Mouse (Mus musculus): ENCODE results near the gene Lbhd2. TPM values are rescaled to one million over a fixed set of nuclear protein-coding genes. Genes with fewer than 3 reads are reported as not detected.

Lbhd2 gene
- polyA plus RNA-seq, 1 experiment from 2014 or later, result 4.4 TPM

- Histone ChIP-seq H3K9me3 (no peaks in the 10 kb centered on the region), H3K4me1 (replicated peaks) (peaks cover 28% of the 10 kb centered on the region), H3K4me2 (no peak overlapping the region), H3K9ac (replicated peaks) (no peak overlapping the region), H3K4me3 (replicated peaks) (no peak overlapping the region), H3K36me3 (no peaks in the 10 kb centered on the region), H3K27ac (no peak overlapping the region), H3K27me3 (peaks cover 98% of the 10 kb centered on the region)
- WGBS, result 13% methylated on average over 9 of the region's 9 CpGs
- ATAC-seq (ENCODE audit: insufficient number of reproducible peaks, insufficient read depth, low FRiP score, low TSS enrichment, low read depth), result no peak
Measured at GRCm38 (mm10) chr12:111424547-111424946, 17.9 kb downstream of the Lbhd2 start.

- Histone ChIP-seq H3K9ac (replicated peaks) (no peak overlapping the region), H3K4me1 (replicated peaks) (peaks cover 35% of the 10 kb centered on the region), H3K27ac (no peak overlapping the region), H3K4me3 (replicated peaks) (no peak overlapping the region), H3K27me3 (peaks cover 98% of the 10 kb centered on the region), H3K36me3 (no peaks in the 10 kb centered on the region), H3K9me3 (no peaks in the 10 kb centered on the region), H3K4me2 (0 out of 2 replicates have a peak overlapping the region, but pooled peaks have one; percentile 27)
- ATAC-seq (ENCODE audit: insufficient number of reproducible peaks, insufficient read depth, low FRiP score, low TSS enrichment, low read depth), result no peak
- WGBS, result 5% methylated on average over 15 of the region's 15 CpGs
Measured at GRCm38 (mm10) chr12:111425258-111425657, 18.6 kb downstream of the Lbhd2 start.

GRCm38 (mm10) chr12:111425789-111426460 lies 19.3 kb downstream of the Lbhd2 start:
- Histone ChIP-seq H3K9me3 (no peaks in the 10 kb centered on the region), H3K4me2 (no peak overlapping the region), H3K9ac (replicated peaks) (no peak overlapping the region), H3K27ac (no peak overlapping the region), H3K4me3 (replicated peaks) (no peak overlapping the region), H3K27me3 (peaks cover 99% of the 10 kb centered on the region), H3K4me1 (replicated peaks) (peaks cover 41% of the 10 kb centered on the region), H3K36me3 (no peaks in the 10 kb centered on the region)
- 20% methylated on average over 29 of the region's 29 CpGs for WGBS
- peak; percentile 22; the same call in 1 of the 2 replicates for ATAC-seq (ENCODE audit: insufficient number of reproducible peaks, insufficient read depth, low FRiP score, low TSS enrichment, low read depth)

- ATAC-seq (ENCODE audit: insufficient number of reproducible peaks, insufficient read depth, low FRiP score, low TSS enrichment, low read depth), result no peak
- Histone ChIP-seq H3K36me3 (no peaks in the 10 kb centered on the region), H3K4me1 (replicated peaks) (peaks cover 44% of the 10 kb centered on the region)
Measured at GRCm38 (mm10) chr12:111427438-111428113, 21.0 kb downstream of the Lbhd2 start.

GRCm38 (mm10) chr12:111428364-111428763 lies 21.8 kb downstream of the Lbhd2 start:
- peaks cover 99% of the 10 kb centered on the region for H3K27me3 ChIP-seq
- no peaks in the 10 kb centered on the region for H3K36me3 ChIP-seq
- peaks cover 44% of the 10 kb centered on the region for H3K4me1 ChIP-seq (replicated peaks)
- ATAC-seq (ENCODE audit: insufficient number of reproducible peaks, insufficient read depth, low FRiP score, low TSS enrichment, low read depth), result no peak
- no peak overlapping the region for H3K27ac ChIP-seq
- no peaks in the 10 kb centered on the region for H3K9me3 ChIP-seq
- H3K4me3 ChIP-seq (replicated peaks), result peak overlapping the region; percentile 40; the same call in 1 of the 2 replicates
- H3K9ac ChIP-seq (replicated peaks), result no peak overlapping the region
- WGBS, result 19% methylated on average over 8 of the region's 8 CpGs
- peak overlapping the region; percentile 69 for H3K4me2 ChIP-seq

More at GRCm38 (mm10) chr12:111427438-111428113, 21.0 kb downstream of the Lbhd2 start:
- WGBS, result 44% methylated on average over 12 of the region's 12 CpGs
- Histone ChIP-seq H3K4me3 (replicated peaks) (no peak overlapping the region), H3K9me3 (no peaks in the 10 kb centered on the region), H3K9ac (replicated peaks) (no peak overlapping the region), H3K27me3 (peaks cover 99% of the 10 kb centered on the region), H3K4me2 (no peak overlapping the region), H3K27ac (no peak overlapping the region)

- H3K27me3 ChIP-seq, result peaks cover 98% of the 10 kb centered on the region
- peak overlapping the region; percentile 40 for H3K4me3 ChIP-seq (replicated peaks)
- 0 out of 2 replicates have a peak overlapping the region, but pooled peaks have one; percentile 45 for H3K27ac ChIP-seq
- 1% methylated on average over 40 of the region's 40 CpGs for WGBS
- H3K9ac ChIP-seq (replicated peaks), result peak overlapping the region; percentile 48
- ATAC-seq (ENCODE audit: insufficient number of reproducible peaks, insufficient read depth, low FRiP score, low TSS enrichment, low read depth), result no peak
- H3K4me2 ChIP-seq, result peak overlapping the region; percentile 69
- no peaks in the 10 kb centered on the region for H3K36me3 ChIP-seq
- no peaks in the 10 kb centered on the region for H3K9me3 ChIP-seq
- H3K4me1 ChIP-seq (replicated peaks), result peaks cover 42% of the 10 kb centered on the region
Measured at GRCm38 (mm10) chr12:111428961-111429911, 22.6 kb downstream of the Lbhd2 start.

- peaks cover 98% of the 10 kb centered on the region for H3K27me3 ChIP-seq
- H3K4me1 ChIP-seq (replicated peaks), result peaks cover 46% of the 10 kb centered on the region
- no peak overlapping the region for H3K27ac ChIP-seq
- H3K36me3 ChIP-seq, result no peaks in the 10 kb centered on the region
- peak overlapping the region; percentile 69 for H3K4me2 ChIP-seq
- H3K9ac ChIP-seq (replicated peaks), result 0 out of 2 replicates have a peak overlapping the region, but pooled peaks have one; percentile 18
- WGBS, result 9% methylated on average over 27 of the region's 27 CpGs
- H3K9me3 ChIP-seq, result no peaks in the 10 kb centered on the region
- ATAC-seq (ENCODE audit: insufficient number of reproducible peaks, insufficient read depth, low FRiP score, low TSS enrichment, low read depth), result no peak
- H3K4me3 ChIP-seq (replicated peaks), result peak overlapping the region; percentile 40
Measured at GRCm38 (mm10) chr12:111430049-111430867, 23.6 kb downstream of the Lbhd2 start.

- Histone ChIP-seq H3K4me3 (replicated peaks) (no peak overlapping the region), H3K9me3 (no peaks in the 10 kb centered on the region), H3K27me3 (peaks cover 97% of the 10 kb centered on the region), H3K4me1 (replicated peaks) (peaks cover 39% of the 10 kb centered on the region), H3K4me2 (no peak overlapping the region), H3K36me3 (no peaks in the 10 kb centered on the region), H3K9ac (replicated peaks) (0 out of 2 replicates have a peak overlapping the region, but pooled peaks have one; percentile 0), H3K27ac (no peak overlapping the region)
- 21% methylated on average over 14 of the region's 14 CpGs for WGBS
- ATAC-seq (ENCODE audit: insufficient number of reproducible peaks, insufficient read depth, low FRiP score, low TSS enrichment, low read depth), result no peak
Measured at GRCm38 (mm10) chr12:111430868-111431817, 24.5 kb downstream of the Lbhd2 start.

GRCm38 (mm10) chr12:111432097-111432496 lies 25.5 kb downstream of the Lbhd2 start:
- peaks cover 39% of the 10 kb centered on the region for H3K4me1 ChIP-seq (replicated peaks)
- WGBS, result 30% methylated on average over 4 of the region's 4 CpGs

More at GRCm38 (mm10) chr12:111432097-111432496, 25.5 kb downstream of the Lbhd2 start:
- no peaks in the 10 kb centered on the region for H3K36me3 ChIP-seq
- no peak overlapping the region for H3K4me2 ChIP-seq
- no peak overlapping the region for H3K4me3 ChIP-seq (replicated peaks)
- H3K27me3 ChIP-seq, result peaks cover 98% of the 10 kb centered on the region
- H3K9ac ChIP-seq (replicated peaks), result no peak overlapping the region
- H3K9me3 ChIP-seq, result no peaks in the 10 kb centered on the region
- ATAC-seq (ENCODE audit: insufficient number of reproducible peaks, insufficient read depth, low FRiP score, low TSS enrichment, low read depth), result no peak
- no peak overlapping the region for H3K27ac ChIP-seq
